Comparison of ENCODE assay signal across 8 mouse cellular contexts in the genomic region with DNA sequence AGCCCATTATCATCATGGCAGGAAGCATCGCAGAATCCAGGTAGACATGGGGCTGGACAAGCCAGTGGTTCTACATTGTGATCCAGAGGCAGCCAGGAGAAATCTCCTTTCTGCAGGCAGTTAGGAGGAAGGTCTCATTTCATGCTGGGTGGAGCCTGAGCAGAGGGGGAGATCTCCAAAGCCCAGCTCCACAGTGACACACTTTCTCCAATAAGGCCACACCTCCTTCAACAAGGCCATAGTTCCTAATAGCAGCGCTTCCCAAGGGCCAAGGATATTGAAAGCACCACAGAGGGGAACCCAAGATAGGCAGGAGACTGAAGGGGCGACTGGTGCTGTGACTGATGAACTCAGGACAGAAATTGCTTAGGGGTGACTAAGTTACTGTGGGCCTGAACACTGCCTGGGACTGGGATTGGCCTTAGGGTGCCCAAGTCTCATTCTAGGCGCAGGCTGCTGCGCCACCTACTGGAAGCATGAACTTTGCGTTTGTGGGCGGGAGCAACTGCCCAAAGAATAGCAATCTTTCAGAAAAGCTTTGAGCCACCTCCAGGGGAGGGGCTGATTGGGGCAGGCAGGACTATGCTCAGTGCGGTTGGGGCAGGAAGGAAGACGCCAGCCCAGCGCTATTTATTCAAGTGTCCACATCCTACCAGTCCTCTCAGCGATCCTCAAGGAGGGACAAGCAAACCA. TPM values are rescaled to one million over a fixed set of nuclear protein-coding genes. Genes with fewer than 3 reads are reported as not detected.
DNase-seq lines count a peak whose midpoint lies in the region; ATAC-seq lines count a peak whose summit lies in the region.
"Not testable (repeated sequence)": the region's sequence is repeated elsewhere in the genome, so short reads cannot be mapped to it uniquely, and the experiment has no call there.

No protein-coding gene starts in this region.

- H3K9ac ChIP-seq in liver, embryonic 16.5 days (ENCODE audit: low read depth, low read length): not testable (repeated sequence)

- 8% methylated on average over 9 of the region's 11 CpGs for WGBS in hindbrain, embryonic 10.5 days
- 5% methylated on average over 9 of the region's 11 CpGs for WGBS in large intestine, adult 2 months
- WGBS in liver, embryonic 16.5 days (ENCODE audit: insufficient replicate concordance): under 1% methylated on average over 7 of the region's 11 CpGs

- not testable (repeated sequence) for H3K36me3 ChIP-seq in hindbrain, embryonic 10.5 days; liver, embryonic 16.5 days (ENCODE audit: control insufficient read depth, insufficient read depth); splenic B cell, adult 2 months (ENCODE audit: control insufficient read depth, insufficient read depth, low read length, poor library complexity, severe bottlenecking)

- H3K4me2 ChIP-seq in liver, embryonic 16.5 days (ENCODE audit: low read depth, low read length): not testable (repeated sequence)

- not testable (repeated sequence) for H3K4me1 ChIP-seq in hindbrain, embryonic 10.5 days (replicated peaks); liver, embryonic 16.5 days (ENCODE audit: control insufficient read depth, low read depth, low read length)

- H3K27ac ChIP-seq in hindbrain, embryonic 10.5 days; liver, embryonic 16.5 days (ENCODE audit: low read length): not testable (repeated sequence)

- not testable (repeated sequence) for H3K27me3 ChIP-seq in hindbrain, embryonic 10.5 days (ENCODE audit: insufficient read depth, poor library complexity, severe bottlenecking); liver, embryonic 16.5 days (ENCODE audit: control insufficient read depth, insufficient read depth, low read depth, low read length); splenic B cell, adult 2 months (ENCODE audit: control insufficient read depth, insufficient read depth, low read length, poor library complexity, severe bottlenecking)

- DNase-seq in A20 (ENCODE audit: low read depth, low spot score): peak; percentile 42
- peak; percentile 31 for DNase-seq in c-Kit-positive CD71-negative TER-119-negative erythroid progenitor cells, embryonic 14.5 days (ENCODE audit: low read depth)
- peak; percentile 40 for DNase-seq in gastrocnemius, adult 18-20 months (ENCODE audit: low spot score)
- DNase-seq in hindbrain, embryonic 10.5 days (ENCODE audit: low spot score): peak; percentile 74
- DNase-seq in large intestine, adult 2 months (ENCODE audit: low read depth, low spot score): peak; percentile 1
- DNase-seq in neural tube, embryonic 10.5 days (ENCODE audit: extremely low spot score, low spot score): peak; percentile 65
- DNase-seq in splenic B cell, adult 2 months (ENCODE audit: low read depth, low spot score): peak; percentile 77

- H3K4me3 ChIP-seq in hindbrain, embryonic 10.5 days; liver, embryonic 16.5 days (ENCODE audit: low read depth, low read length): not testable (repeated sequence)

- ATAC-seq in liver, embryonic 16.5 days (ENCODE audit: low read depth): peak; percentile 54

- not testable (repeated sequence) for H3K9me3 ChIP-seq in hindbrain, embryonic 10.5 days; liver, embryonic 16.5 days (replicated peaks; ENCODE audit: control insufficient read depth, low read length)

RNA-seq across cellular contexts. Expression of gene Raet1d, which starts 42.0 kb away (rescaled TPM):
- not detected for total RNA-seq in gastrocnemius, adult 18-20 months (2021)
- 16.0 and 16.5 TPM in 2 replicates for polyA plus RNA-seq in hindbrain, embryonic 10.5 days (2016; fragmentation: Nextera tagmentation; extraction: Ambion mirVana)
- 0.06 TPM in 1 of 2 replicates, not detected in the other for polyA plus RNA-seq in large intestine, adult 2 months (2012; rRNA removed)
- 9.0 and 10.0 TPM in 2 replicates for polyA plus RNA-seq in liver, embryonic 16.5 days (2015; fragmentation: Nextera tagmentation; extraction: Ambion mirVana)

Comparison
In these comparisons a context has a peak if more than half of its experiments do, and no peak if none do; other contexts are left out.
1. DNase-seq: peak in every context shown above with its lines; median percentile 77 in splenic B cell, adult 2 months; 74 in hindbrain, embryonic 10.5 days; 65 in neural tube, embryonic 10.5 days; 42 in A20; 40 in gastrocnemius, adult 18-20 months; 31 in c-Kit-positive CD71-negative TER-119-negative erythroid progenitor cells, embryonic 14.5 days; 1 in large intestine, adult 2 months.